Mouse (Mus musculus) embryonic fibroblast, embryonic 13.5 days (primary cell): ENCODE measurements at regions not wholly inside any gene's neighbourhood (a gene's known extent, or its start where the extent isn't known, plus 50 kb on each side); places are given as distances from the start of the nearest gene placed in this dataset.

Source experiments
- CTCF ChIP-seq: IDR thresholded peaks from 2 replicates; pipeline ENCODE4 v1.5.1; 2011; ENCODE audit warnings: mild to moderate bottlenecking, control low read depth, low read length, moderate library complexity, borderline replicate concordance; ENCODE audit not compliant: insufficient read depth
- POLR2A ChIP-seq: IDR thresholded peaks from 2 replicates; pipeline ENCODE4 v1.6.1; 2011; ENCODE audit warnings: low read depth, mild to moderate bottlenecking, control low read depth, low read length, moderate library complexity

DNA sequence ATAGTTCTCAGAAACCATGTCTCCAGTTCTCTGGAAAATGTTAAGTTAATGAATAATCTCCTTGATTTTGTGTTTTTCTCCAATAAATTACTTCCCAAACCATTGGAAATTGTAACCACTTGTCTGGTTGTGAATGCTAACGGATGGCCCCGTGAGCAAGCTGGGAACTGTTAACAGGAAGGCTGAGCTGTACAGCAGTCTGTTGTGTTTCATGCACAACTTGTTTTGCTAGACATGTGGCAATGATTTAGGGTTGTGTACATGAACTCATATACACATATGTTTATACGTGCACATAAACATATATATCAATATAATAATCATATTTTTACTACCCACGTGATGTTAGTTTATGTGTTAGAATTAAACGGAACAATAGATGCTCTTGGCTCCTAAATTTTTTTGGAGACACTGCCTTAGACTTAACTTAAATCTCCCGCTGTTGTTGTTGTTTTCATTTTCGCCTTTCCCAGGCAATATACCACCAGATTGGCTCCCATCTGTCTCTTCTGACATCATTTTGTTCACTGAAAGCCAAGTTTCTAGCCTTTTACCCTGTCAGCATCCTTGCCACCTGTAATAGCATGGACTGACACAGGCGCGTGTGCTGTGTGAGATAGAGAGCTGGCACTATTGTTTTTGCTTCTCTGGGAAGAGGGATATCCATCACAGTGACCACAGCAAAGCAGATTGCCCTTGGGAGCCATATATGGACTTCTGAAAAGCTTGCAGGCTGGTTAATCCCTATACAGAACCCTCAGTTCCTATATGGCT lies 231.6 kb downstream of the Fzd1 start:
- TF ChIP-seq CTCF = no peak
- TF ChIP-seq POLR2A = no peak
